Mouse (Mus musculus): ENCODE data around the gene Coro6.

Gene Coro6

DNA sequence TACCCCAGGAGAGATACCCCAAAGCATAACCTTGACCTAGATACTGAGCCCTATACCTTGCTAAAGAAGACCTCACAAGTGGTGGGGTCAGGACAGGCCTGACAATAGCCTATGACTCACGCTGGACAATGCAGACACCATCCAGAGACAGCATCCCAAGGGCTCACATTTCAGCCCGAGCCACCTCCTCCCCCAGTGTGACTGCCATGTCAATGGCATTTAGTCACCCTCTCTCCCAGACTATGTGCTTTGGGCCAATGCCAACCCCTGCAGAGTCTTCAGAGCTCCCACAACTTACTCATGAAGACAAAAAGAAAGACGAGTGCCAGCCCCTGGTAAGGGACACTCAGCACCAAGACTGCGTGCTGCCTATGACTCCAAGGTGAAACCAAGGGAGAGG is 2.5 kb downstream of the Coro6 start:
- no peak for DNase-seq (ENCODE audit: low spot score in 2 of 2)

DNA sequence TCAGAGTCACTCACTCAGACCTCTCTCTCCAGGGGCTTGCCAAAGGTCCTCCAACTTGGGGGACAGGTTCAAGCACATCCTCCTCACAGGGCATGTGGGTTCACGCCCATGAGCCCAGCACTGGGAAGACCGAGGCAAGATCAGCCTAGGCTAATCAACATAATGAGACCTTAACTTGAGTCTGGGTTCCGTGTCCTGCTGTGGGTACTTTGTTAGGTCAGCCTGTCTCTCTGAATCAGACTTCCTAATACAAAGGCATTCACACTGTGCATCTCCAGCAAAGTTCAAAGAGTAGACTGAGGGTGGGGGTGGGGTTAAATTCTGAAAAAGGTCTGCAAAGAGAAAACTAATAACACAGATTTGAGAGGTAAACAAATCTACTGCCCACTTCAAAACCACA is 2.9 kb downstream of the Coro6 start:
- no peak for DNase-seq (ENCODE audit: low spot score in 2 of 2)

DNA sequence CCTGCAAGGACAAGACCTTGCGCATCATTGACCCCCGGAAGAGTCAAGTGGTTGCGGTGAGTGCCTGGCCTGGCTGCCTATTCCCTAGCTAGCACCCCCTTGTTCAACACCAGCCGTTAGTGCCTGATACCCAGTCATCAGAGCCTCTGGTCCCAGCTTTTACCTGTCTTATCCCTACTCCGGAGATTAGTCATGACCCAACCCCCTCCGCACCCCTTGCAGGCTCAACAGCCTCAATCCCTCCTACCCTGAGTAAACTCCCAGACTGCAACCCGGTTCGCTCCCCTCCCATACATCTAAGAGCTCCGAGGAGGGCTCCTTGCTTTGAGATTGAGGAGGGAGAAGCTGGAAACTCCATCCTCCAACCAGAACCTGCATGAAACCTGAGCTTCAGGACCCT is 4.3 kb downstream of the Coro6 start:
- DNase-seq (ENCODE audit: low spot score in 2 of 2): no peak

DNA sequence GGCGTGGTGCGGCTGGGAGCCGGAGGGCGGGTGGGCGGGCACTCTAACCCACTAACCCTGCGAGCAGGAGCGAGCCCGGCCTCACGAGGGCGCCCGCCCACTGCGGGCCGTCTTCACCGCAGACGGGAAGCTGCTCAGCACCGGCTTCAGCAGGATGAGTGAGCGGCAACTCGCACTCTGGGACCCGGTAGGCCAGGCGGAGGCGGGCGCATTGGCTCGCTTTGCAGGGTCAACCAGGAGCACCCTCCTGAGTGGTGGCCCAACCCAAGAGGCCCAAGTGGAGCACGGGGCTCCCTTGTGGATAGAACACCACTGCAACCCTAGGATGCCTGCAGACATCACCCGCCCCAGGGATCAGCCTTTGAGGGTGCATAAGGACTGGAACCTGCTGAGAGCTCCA is 4.9 kb downstream of the Coro6 start:
- no peak for DNase-seq (ENCODE audit: low spot score in 2 of 2)

DNA sequence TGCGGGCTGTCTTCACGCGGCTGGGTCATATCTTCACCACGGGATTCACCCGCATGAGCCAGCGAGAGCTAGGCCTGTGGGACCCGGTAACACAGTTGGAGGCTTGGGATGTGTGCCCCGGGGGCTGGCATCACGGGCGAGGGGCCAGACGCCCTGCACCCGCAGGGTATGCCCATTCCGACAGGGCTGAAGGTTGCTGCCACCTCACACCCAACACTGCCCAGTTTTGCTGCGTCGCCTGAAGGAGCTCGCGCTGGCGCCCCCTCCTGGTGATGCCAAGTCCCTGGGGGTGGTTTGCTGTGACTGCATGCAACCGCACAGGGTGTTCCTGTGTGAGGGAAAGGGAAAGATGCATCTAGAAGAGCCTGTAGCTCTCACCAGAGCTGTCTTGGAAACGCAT is 5.6 kb downstream of the Coro6 start:
- DNase-seq (ENCODE audit: low spot score in 2 of 2): peak; percentile 65 to 66

DNA sequence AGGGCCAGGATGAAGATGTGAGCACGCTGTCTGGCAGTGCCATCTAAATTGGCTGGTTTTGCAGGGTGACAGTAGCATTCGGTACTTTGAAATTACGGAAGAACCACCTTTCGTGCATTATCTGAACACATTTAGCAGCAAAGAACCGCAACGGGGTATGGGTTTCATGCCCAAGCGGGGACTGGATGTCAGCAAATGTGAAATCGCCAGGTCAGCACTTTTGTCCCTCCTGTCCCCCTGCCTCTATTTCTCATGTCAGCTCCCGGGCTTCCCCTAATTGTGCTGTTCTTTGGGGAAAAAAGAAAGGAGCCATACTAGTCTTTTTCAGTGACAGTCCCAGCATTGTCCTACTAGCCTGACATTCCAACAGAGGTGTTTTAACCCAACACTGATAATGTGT is 6.2 kb downstream of the Coro6 start:
- DNase-seq (ENCODE audit: low spot score in 2 of 2): no peak

DNA sequence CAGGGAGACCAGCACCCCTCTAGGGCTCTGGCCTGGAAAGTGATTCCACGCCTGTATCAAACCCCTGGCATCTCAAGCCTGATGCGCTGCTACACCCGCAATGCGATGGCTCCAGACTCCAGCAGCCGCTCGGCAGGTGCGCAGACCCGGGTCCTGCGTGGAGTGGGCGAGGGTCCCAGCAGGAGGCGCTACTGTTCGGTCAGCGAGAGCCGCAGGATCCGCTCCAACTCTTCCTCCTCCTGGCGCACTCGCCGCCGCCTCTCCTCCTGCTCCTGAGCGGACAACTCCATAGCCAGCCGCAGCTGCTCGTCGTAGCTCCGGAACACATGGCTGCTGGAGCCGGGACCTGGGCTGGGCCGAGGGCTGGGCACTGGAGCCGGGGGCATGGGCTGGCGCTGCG is 9.2 kb downstream of the Coro6 start:
- DNase-seq (ENCODE audit: low spot score in 2 of 2): no peak

DNA sequence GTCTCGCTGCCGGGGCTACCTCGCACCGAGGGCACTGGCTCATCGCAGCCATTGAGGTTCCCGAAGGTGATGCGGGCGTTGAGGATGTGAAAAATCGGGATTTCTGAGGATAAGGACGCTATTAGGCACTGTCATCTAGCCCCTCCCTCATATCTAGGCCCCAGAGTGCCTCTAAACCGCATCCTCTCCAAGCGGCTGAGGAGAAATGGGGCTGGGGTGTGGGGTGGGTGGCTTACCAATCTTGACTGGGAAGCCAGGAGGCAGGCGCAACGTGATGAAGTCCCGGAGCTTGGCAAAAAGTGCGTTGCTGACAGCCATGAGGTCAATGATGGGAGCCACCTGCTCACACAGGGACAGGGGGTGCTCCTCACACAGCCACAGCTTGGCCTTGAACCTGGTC is 10.6 kb downstream of the Coro6 start:
- DNase-seq (ENCODE audit: low spot score in 2 of 2): no peak

DNA sequence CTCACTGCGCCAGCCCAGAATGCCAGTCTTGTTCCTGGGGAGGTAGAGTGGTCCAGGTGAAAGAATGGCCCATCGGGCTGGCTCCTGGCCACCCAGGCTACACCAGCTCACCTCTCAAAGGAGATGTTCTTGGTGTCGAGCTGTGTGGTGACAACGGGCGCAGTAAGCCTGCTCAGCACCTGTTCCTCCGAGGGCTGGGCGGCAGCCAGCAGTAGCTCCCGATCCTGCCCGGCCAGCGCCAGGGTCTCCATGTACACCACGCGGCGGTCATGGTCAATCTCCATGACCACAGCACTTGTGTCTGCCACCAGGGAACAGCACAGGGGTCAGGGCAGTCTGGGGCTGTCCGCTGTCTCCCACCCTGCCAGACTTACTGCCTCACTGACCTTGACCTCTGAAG is 14.0 kb downstream of the Coro6 start:
- DNase-seq (ENCODE audit: low spot score in 2 of 2): no peak

DNA sequence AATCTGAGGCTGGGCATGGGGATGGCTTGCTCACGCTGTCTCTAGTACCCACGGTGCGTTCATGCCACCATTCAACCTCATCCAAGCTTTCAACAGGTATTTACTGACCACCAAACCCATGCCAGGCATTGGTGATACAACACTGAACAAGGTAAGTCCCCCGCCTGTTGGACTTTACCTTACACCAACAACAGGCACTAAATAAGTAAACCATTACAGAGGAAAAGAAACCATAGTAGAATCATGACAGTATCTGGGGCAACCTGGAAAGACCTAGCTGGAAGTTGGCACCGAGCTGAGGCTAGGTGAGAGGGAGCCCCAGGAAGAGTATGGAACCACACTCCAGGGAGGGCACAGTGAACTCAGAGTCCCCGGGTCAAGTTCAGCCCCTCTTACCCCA is 14.7 kb downstream of the Coro6 start:
- DNase-seq (ENCODE audit: low spot score in 2 of 2): no peak

DNA sequence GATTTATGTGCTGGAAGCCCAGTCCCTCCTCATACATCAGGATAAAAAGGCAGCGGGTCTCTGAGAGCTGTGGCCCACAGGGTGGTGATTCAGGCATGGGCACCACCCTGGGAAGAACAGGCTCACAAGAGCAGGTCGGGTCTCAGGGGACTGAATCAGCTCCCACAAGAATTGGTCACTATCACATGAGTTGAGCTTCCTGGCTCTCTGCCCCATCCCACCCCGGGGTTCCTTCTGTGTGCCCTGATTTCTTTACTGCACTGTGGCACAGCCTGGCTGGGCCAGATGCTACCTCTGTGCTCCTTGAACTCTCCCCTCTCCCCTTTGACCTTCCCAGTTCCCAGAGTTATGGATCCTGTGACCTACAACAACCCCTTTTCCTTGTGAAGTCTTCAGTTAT is 20.8 kb downstream of the Coro6 start:
- no peak for DNase-seq (ENCODE audit: low spot score in 2 of 2)

DNA sequence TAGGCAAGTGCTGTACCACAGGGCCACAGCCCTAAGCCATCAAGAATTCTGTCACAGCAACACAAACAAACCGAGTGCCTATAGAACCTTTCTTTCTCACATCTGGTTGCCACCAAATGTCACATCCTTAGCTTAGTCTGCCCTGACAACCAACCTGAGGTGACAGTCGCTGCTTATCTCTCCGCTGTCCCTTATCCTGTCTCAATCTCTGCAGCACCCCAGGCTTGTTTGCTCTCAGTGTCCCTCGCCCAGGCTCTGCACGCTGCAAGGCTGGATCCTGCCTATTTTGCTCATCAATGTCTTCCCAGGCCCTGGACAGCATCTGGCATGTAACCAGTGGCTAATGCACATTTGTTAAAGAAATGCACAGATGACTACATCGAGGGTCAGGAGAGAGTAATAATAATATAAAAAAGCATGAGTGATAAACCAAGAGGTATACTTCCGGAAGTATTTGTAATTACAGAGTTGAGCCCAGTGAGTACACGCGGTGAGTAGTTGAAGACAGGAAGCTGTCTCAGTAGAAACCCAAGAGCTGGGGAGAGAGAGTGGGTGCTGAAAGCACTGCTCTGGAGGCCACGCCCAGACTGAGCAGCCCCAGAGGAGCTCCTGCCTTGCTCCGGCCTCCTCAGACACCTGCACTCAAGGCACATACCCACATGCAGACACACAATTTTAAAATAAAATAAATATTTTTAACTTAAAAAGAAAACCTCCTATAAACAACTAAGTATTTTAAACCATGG is 21.5 kb downstream of the Coro6 start:
- DNase-seq (ENCODE audit: low spot score in 2 of 2): no peak

DNA sequence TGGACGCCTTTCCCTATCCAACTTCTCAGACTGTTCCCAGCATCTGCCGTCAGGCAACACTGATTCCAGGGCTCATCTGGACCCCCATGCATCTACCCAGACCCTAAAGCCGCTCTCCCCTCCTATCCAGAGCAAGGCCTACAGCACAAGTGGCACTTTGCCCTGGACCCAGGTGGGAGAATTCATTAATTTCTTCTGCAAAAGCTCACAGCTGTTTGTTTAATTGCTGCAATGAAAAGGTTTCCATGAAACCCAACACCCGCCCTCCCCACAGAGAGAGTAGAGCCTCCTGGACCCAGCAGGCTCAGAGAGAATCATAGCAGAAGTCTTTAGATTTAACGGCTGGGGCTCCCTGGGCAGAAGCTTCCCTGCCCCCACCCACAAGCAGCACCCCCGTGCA is 23.0 kb downstream of the Coro6 start:
- DNase-seq (ENCODE audit: low spot score in 2 of 2): no peak

DNA sequence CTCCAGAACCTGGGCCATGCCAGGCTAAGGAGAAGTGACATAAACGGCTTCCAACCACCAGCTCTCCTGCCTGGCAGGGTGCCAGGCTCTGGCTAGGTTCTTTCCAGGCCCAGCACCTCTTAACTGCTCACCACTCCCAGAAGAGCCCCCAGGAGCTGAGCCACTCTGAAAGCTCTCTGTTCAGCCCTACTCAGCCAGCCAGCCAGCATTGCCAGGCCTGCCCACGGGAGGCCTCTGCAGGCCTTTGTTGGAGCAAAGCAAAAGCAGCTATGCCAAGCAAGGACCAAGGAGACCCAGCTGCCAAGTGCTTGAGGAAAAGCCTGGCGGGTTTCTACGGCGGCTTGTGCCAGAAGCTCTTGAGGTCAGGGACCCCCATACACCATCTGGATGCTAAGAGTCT is 24.6 kb downstream of the Coro6 start:
- no peak for DNase-seq (ENCODE audit: low spot score in 2 of 2)

DNA sequence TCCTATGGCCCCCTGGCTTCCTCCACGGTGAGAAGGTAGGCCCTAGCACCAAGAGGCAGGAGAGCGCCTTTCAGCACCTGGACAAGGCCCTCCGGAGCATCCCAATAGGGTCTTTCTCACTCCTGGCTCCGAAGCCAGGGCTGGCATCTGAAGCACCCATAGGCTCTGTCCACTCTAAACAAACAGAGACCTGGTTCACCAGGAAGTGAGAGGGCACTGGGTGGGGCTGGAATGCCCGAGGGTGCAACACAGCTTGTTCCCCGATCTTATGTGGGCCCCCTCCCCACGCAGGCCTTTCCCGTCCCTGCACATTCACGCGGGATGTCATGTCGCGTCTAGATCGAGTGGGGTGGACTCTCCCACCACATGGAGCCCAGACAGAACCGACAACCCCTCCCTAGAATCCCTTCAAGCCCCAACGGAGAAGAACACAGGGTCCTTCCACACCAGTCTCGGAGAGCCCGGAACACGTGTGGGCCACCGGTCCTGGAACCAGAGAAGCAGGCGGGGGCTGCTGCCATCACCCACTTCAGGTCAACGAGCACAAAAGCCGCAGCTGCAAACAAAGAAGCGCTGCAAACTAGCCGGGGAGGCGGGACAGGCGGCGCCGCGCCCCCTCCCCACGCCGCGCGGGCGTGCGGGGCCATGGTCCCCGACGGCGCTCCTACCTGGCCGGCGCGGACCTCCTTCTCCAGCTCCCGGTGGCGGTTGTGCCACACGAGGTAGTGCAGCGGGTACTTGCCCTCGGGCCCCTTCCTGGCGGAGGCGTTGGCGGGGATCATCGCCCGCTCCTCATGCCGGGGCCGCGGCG is 26.8 kb downstream of the Coro6 start:
- no peak for DNase-seq (ENCODE audit: low spot score in 2 of 2)

DNA sequence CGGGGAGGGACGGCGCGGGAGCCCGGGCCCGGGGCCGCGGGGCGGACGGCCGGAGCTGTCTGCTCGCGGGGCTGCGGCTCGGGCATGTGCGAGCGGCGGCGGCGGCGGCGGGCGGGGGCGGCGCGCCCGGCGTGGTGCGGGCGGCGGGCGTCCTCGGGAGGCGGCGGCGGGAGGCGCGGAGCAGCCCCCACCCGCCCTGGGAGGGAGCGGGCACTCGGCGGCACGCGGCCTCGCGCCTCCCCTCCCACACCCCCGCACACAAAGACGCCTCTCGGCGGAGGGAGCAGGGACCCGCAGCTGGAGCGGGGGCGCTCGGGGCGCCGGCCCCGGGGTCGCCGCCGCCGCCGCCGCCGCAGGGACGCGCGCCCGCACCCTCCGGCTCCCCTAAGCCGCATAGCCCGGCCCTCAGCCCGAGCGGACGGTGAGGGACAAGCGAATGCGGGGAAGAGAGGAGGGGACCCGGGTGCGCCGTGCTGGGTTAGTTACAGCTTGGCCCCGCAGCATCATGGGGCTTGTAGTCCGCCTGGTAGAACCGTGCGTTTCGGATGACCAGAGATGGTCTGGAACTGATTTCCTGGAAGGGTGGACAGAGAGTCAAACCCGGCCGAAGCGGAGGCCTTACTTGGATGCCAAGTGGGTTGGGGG is 27.5 kb downstream of the Coro6 start, which contains the start of gene Ankrd13b:
Ankrd13b (minus strand) TSS at position 88 of the 645 bp plus-strand sequence.
- DNase-seq (ENCODE audit: low spot score in 2 of 2): peak; percentile 72 to 82

DNA sequence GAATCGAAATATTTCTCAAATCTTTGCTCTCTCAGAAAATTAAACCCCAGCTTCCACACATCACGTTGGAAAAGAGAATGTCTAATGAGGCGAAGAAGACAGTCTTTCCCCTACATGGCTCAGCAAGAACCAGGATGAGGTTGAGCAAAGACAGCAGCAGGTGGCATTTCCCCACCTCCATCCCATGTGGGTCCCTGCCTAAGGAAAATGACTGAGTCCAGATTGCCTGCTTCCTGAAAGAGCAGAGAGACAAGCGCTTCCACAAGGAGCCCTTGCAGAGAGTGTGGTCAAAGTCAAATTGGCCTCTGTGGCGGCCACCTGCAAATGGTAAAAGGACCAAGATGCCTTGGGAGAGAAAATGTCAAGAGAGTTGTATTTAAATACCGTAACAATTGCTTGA is 28.2 kb downstream of the Coro6 start:
- no peak for DNase-seq (ENCODE audit: low spot score in 2 of 2)

DNA sequence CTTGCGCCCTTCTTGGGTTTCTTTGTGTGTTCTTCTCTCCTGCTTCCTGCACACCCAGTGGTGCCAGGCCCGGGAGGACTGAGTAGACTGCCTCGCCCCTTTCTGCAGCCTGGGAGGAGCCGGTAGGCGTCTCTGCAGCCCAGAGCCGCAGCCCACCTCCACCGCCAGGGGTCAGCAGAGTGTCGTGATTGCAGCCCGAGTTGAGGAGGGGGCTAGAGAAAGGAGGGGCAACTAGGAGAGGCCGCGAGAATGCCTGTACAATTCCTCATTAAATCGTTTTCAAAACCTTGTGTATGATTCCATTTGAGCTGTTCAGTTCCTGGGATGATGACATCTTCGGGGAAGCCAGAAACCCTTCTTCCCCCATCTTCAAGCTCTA is 28.9 kb downstream of the Coro6 start:
- peak; percentile 84 to 87 for DNase-seq (ENCODE audit: low spot score in 2 of 2)

DNA sequence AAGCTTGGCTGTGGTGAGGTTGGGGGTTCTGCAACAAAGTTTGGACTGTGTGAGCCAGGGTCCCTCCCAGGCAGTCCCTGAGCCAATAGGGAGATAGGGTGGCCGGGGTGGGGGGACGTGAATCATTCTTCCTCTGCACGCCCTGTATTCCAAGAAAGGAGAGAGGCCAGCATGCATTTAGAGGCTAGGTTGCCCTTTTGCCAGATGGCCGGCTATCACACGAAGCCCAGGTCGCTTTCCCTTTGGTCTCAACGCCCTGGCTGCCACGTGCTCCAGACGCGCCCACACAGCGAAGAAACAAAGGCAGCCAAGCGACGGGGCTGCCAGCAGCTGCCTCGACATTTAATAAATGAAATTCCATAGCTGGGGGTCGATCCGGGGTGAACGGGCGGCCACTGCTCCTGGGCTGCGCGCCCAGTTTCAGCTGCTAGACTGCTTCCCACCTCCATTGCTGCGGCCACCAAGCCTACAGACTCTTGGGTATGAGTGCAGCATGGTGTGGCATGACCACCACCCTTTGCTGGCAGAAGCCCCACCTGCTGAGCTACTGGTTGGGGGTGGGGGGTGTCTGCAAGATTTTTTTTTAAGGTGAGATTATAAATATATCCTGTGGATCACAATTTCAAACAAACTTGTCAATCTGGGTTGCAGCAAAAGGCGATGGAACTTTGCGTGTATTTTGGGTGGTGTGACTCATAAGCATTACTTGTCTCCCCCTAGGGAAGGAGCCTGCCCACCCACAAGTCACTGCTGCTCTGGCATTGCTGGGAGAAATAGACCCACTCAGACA is 29.5 kb downstream of the Coro6 start:
- peak; percentile 58 to 67 for DNase-seq (ENCODE audit: low spot score in 2 of 2)

DNA sequence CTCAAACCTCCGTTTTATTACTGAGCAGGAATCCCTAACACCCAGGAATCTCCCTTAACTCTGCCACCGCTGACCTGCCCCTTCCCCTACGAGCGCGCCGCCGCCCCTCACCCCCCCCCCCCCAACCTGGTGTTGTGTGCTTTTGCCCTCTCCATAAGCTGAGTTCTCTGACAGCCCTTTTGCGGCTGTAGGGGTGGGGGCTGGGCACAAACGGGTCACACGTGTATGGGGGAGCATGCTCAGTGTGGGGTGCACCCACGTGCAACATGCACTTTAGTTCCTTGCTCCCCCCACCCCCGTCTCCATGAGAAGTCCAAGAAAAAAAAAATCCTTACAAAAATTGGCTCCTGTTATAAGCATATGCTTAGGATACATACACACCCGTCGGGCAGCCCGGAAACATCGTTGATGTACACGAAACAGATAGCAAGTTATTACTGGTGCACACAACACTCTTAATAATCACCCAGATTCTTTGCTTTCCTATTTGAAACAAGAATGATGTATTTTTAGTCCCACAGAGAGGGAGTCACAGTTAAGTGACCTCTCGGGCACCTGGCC is 30.2 kb downstream of the Coro6 start:
- peak; percentile 55 to 56 for DNase-seq (ENCODE audit: low spot score in 2 of 2)

DNA sequence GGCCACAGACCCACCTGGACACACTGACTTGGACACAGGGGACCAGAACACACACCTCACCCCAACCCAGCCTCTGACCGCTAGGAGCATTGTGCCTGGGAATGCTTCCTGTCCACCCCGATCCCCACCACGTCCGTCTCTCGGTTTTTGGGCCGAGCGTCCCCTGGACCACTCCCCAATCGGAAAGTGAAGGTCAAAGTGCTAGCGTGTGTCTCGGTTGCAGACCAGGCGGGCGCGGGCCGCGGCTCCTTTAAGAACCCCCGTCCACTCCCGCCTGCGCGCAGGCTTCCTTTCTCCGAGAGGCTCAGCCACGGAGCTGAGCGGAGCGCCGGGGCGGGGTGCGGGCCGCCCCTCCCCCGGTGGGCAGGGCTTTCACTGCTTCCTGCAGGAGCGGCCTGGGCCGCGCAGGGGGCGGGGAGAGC is 30.7 kb downstream of the Coro6 start:
- peak; percentile 92 for DNase-seq (ENCODE audit: low spot score in 2 of 2)
